Mouse (Mus musculus) B cell, adult (primary cell): Measurements from ENCODE around the gene Adprh. TPM values are rescaled to one million over a fixed set of nuclear protein-coding genes. Genes with fewer than 3 reads are reported as not detected.

Source experiments
- total RNA-seq: library from RNA; stranded (reverse); gene quantifications from 4 replicates; pipeline ENCODE4 v1.2.4, GENCODE M21; 2023; ENCODE audit not compliant: inconsistent age

Adprh gene
- 29.7 to 32.4 TPM (median 30.3 TPM) in 4 replicates for total RNA-seq

GRCm38 (mm10) chr16:38452442-38453202 lies at the start of gene Adprh:
Adprh (minus strand) TSS chr16:38452703.

GRCm38 (mm10) chr16:38455511-38456418 lies 3.3 kb upstream of the Adprh start, which contains the start of gene Cd80:
Cd80 (plus strand) TSS chr16:38455561.

GRCm38 (mm10) chr16:38432498-38433425 lies 19.7 kb downstream of the Adprh start, which contains the start of gene Pla1a:
Pla1a (minus strand) TSS chr16:38433145.

Other genes starting within 250 kb of the Adprh start
- gene Nr1i2, start 157.9 kb downstream of the Adprh start, total RNA-seq = not detected in 4 replicates
- gene Maats1, start 110.6 kb downstream of the Adprh start, total RNA-seq = 0.21 to 0.45 TPM in 2 of 4 replicates, not detected in the others
- gene Cox17, start 105.7 kb downstream of the Adprh start, total RNA-seq = 63.0 to 99.1 TPM (median 91.4 TPM) in 4 replicates
- not detected in 4 replicates for gene Gm21987, start 105.7 kb downstream of the Adprh start, total RNA-seq
- gene Popdc2, start 90.5 kb downstream of the Adprh start, total RNA-seq = 0.60 to 0.69 TPM in 2 of 4 replicates, not detected in the others
- gene Pla1a, start 19.6 kb downstream of the Adprh start, total RNA-seq = not detected in 4 replicates
- 1.7 to 2.5 TPM (median 1.9 TPM) in 4 replicates for gene Cd80, start 2.9 kb upstream of the Adprh start, total RNA-seq
- gene Timmdc1, start 70.0 kb upstream of the Adprh start, total RNA-seq = 19.3 to 21.1 TPM (median 19.9 TPM) in 4 replicates
- 24.1 to 25.6 TPM (median 24.9 TPM) in 4 replicates for gene Poglut1, start 97.6 kb upstream of the Adprh start, total RNA-seq
- gene Tmem39a, start 106.0 kb upstream of the Adprh start, total RNA-seq = 50.3 to 63.0 TPM (median 55.0 TPM) in 4 replicates